12 mouse cellular contexts compared by ENCODE assay signal in genomic region chr12:3366957-3367260, GRCm38 (mm10). TPM values are rescaled to one million over a fixed set of nuclear protein-coding genes. Genes with fewer than 3 reads are reported as not detected.
DNase-seq lines count a peak whose midpoint lies in the region; ATAC-seq and TF ChIP-seq lines count a peak whose summit lies in the region.
"Had no signal": no experiment of that assay in that cellular context is flagged by ENCODE, and none has a peak within 500 bp of the region (broad histone marks: within the 10 kb centered on the region; RNA-seq: fewer than 3 reads in every experiment).

No protein-coding gene starts in this region.

- peaks cover 9% of the 10 kb centered on the region; the same call in 1 of the 2 replicates for H3K36me3 ChIP-seq in lung, embryonic 15.5 days
- H3K36me3 ChIP-seq in forebrain, embryonic 16.5 days (ENCODE audit: control insufficient read depth, insufficient read depth): peaks cover 13% of the 10 kb centered on the region; the same call in 1 of the 2 replicates
- peaks cover 30% of the 10 kb centered on the region for H3K36me3 ChIP-seq in limb, embryonic 12.5 days
- H3K36me3 ChIP-seq in neural tube, embryonic 14.5 days (ENCODE audit: control insufficient read depth, insufficient read depth, low read length): peaks cover 14% of the 10 kb centered on the region; the same call in 1 of the 2 replicates
- no peaks in the 10 kb centered on the region for H3K36me3 ChIP-seq in stomach, postnatal 0 days (ENCODE audit: control insufficient read depth, insufficient read depth, low read length)

- TF ChIP-seq EP300 in stomach, postnatal 0 days (optimal IDR thresholded peaks at IDR 0.05): no peak

- no peak overlapping the region for H3K27ac ChIP-seq in lung, embryonic 15.5 days
- H3K27ac ChIP-seq in forebrain, embryonic 16.5 days (ENCODE audit: low read length): no peak overlapping the region
- no peak overlapping the region for H3K27ac ChIP-seq in limb, embryonic 12.5 days
- H3K27ac ChIP-seq in neural tube, embryonic 14.5 days (ENCODE audit: low read depth, low read length): no peak overlapping the region
- H3K27ac ChIP-seq in stomach, postnatal 0 days (replicated peaks): no peak overlapping the region
- H3K27ac ChIP-seq: kidney, postnatal 0 days had no signal

- no peaks in the 10 kb centered on the region for H3K9me3 ChIP-seq in lung, embryonic 15.5 days
- H3K9me3 ChIP-seq in forebrain, embryonic 16.5 days (ENCODE audit: control insufficient read depth, low read length): 0 out of 2 replicates have a peak, but pooled peaks cover 5% of the 10 kb centered on the region
- 0 out of 2 replicates have a peak, but pooled peaks cover 12% of the 10 kb centered on the region for H3K9me3 ChIP-seq in limb, embryonic 12.5 days
- H3K9me3 ChIP-seq in neural tube, embryonic 14.5 days (ENCODE audit: control insufficient read depth, low read length): no peaks in the 10 kb centered on the region
- H3K9me3 ChIP-seq in stomach, postnatal 0 days (ENCODE audit: control insufficient read depth, low read length): no peaks in the 10 kb centered on the region

- H3K27me3 ChIP-seq in lung, embryonic 15.5 days: no peaks in the 10 kb centered on the region
- H3K27me3 ChIP-seq in forebrain, embryonic 16.5 days (replicated peaks; ENCODE audit: control insufficient read depth, insufficient read depth, low read length): no peaks in the 10 kb centered on the region
- no peaks in the 10 kb centered on the region for H3K27me3 ChIP-seq in limb, embryonic 12.5 days
- no peaks in the 10 kb centered on the region for H3K27me3 ChIP-seq in neural tube, embryonic 14.5 days (ENCODE audit: control insufficient read depth, insufficient read depth, low read length)
- no peaks in the 10 kb centered on the region for H3K27me3 ChIP-seq in stomach, postnatal 0 days (ENCODE audit: control insufficient read depth, insufficient read depth, low read length)

- peaks cover 49% of the 10 kb centered on the region for H3K4me1 ChIP-seq in lung, embryonic 15.5 days
- peaks cover 57% of the 10 kb centered on the region for H3K4me1 ChIP-seq in forebrain, embryonic 16.5 days (replicated peaks; ENCODE audit: control insufficient read depth, insufficient read depth, low read length)
- peaks cover 33% of the 10 kb centered on the region for H3K4me1 ChIP-seq in limb, embryonic 12.5 days (replicated peaks)
- H3K4me1 ChIP-seq in neural tube, embryonic 14.5 days (ENCODE audit: control insufficient read depth, insufficient read depth, low read length): peaks cover 57% of the 10 kb centered on the region
- H3K4me1 ChIP-seq in stomach, postnatal 0 days (replicated peaks; ENCODE audit: control insufficient read depth, insufficient read depth): 0 out of 2 replicates have a peak, but pooled peaks cover 2% of the 10 kb centered on the region

- peak overlapping the region; percentile 94; the same call in 1 of the 2 replicates for H3K4me2 ChIP-seq in lung, embryonic 15.5 days
- H3K4me2 ChIP-seq in forebrain, embryonic 16.5 days (ENCODE audit: low read length): peak overlapping the region; percentile 73
- H3K4me2 ChIP-seq in limb, embryonic 12.5 days: no peak overlapping the region
- peak overlapping the region; percentile 86 for H3K4me2 ChIP-seq in neural tube, embryonic 14.5 days (ENCODE audit: low read depth, low read length)
- H3K4me2 ChIP-seq in stomach, postnatal 0 days (replicated peaks; ENCODE audit: low read depth): no peak overlapping the region

- ATAC-seq in lung, embryonic 15.5 days (ENCODE audit: borderline replicate concordance, extremely low read depth, low FRiP score, low TSS enrichment): no peak
- no peak for ATAC-seq in forebrain, embryonic 16.5 days
- ATAC-seq in limb, embryonic 12.5 days (ENCODE audit: insufficient number of reproducible peaks, insufficient read depth, low FRiP score, low TSS enrichment, low read depth): no peak
- ATAC-seq in neural tube, embryonic 14.5 days (ENCODE audit: low read depth): no peak
- ATAC-seq in stomach, postnatal 0 days (ENCODE audit: low FRiP score, low TSS enrichment): no peak

- no peak overlapping the region for H3K4me3 ChIP-seq in lung, embryonic 15.5 days
- peak overlapping the region; percentile 83 for H3K4me3 ChIP-seq in forebrain, embryonic 16.5 days (replicated peaks; ENCODE audit: low read length)
- H3K4me3 ChIP-seq in limb, embryonic 12.5 days (replicated peaks): 0 out of 2 replicates have a peak overlapping the region, but pooled peaks have one; percentile 57
- peak overlapping the region; percentile 83 for H3K4me3 ChIP-seq in neural tube, embryonic 14.5 days (ENCODE audit: low read depth, low read length)
- no peak overlapping the region for H3K4me3 ChIP-seq in stomach, postnatal 0 days (ENCODE audit: low read depth, low read length)

- TF ChIP-seq CTCF in stomach, postnatal 0 days (IDR thresholded peaks at IDR 0.05; ENCODE audit: low read depth): no peak

- DNase-seq in lung, adult 18-20 months: no peak
- no peak for DNase-seq in stomach, postnatal 0 days (ENCODE audit: low spot score)
- no peak for DNase-seq in lung, postnatal 36 days
- no peak for DNase-seq in kidney, adult 9 months
- DNase-seq: heart, postnatal 4 days; lung, adult 2 months; right cerebral cortex, postnatal 4 days had no signal

- 95% methylated on average over 14 of the region's 14 CpGs for WGBS in lung, embryonic 15.5 days
- 99% methylated on average over 14 of the region's 14 CpGs for WGBS in forebrain, embryonic 16.5 days
- 97% methylated on average over 14 of the region's 14 CpGs for WGBS in limb, embryonic 12.5 days
- 94% methylated on average over 14 of the region's 14 CpGs for WGBS in neural tube, embryonic 14.5 days
- 95% methylated on average over 14 of the region's 14 CpGs for WGBS in stomach, postnatal 0 days

- no peak overlapping the region for H3K9ac ChIP-seq in lung, embryonic 15.5 days
- H3K9ac ChIP-seq in forebrain, embryonic 16.5 days (replicated peaks; ENCODE audit: low read depth, low read length): no peak overlapping the region
- no peak overlapping the region for H3K9ac ChIP-seq in limb, embryonic 12.5 days (replicated peaks)
- H3K9ac ChIP-seq in neural tube, embryonic 14.5 days (replicated peaks; ENCODE audit: low read depth, low read length): no peak overlapping the region
- H3K9ac ChIP-seq in stomach, postnatal 0 days (ENCODE audit: low read length): no peak overlapping the region

RNA-seq across cellular contexts. Expression of gene Kif3c, which starts 2.0 kb away (rescaled TPM):
- polyA plus RNA-seq in lung, embryonic 15.5 days (2015; fragmentation: Nextera tagmentation; extraction: Ambion mirVana): 11.8 and 12.0 TPM in 2 replicates
- 118 and 122 TPM in 2 replicates for polyA plus RNA-seq in forebrain, embryonic 16.5 days (2015; fragmentation: Nextera tagmentation; extraction: Ambion mirVana)
- 19.3 and 21.6 TPM in 2 replicates for polyA plus RNA-seq in limb, embryonic 12.5 days (2016; fragmentation: Nextera tagmentation; extraction: Ambion mirVana)
- polyA plus RNA-seq in neural tube, embryonic 14.5 days (2014; fragmentation: Nextera tagmentation; extraction: Ambion mirVana): 66.9 and 84.4 TPM in 2 replicates
- 2.5 TPM in 2 replicates for polyA plus RNA-seq in stomach, postnatal 0 days (2015; fragmentation: Nextera tagmentation; extraction: Ambion mirVana)

RNA-seq across cellular contexts. Expression of gene Rab10, which starts 57.1 kb away (rescaled TPM):
- polyA plus RNA-seq in lung, embryonic 15.5 days (2015; fragmentation: Nextera tagmentation; extraction: Ambion mirVana): 75.7 and 81.3 TPM in 2 replicates
- polyA plus RNA-seq in forebrain, embryonic 16.5 days (2015; fragmentation: Nextera tagmentation; extraction: Ambion mirVana): 135 and 155 TPM in 2 replicates
- polyA plus RNA-seq in limb, embryonic 12.5 days (2016; fragmentation: Nextera tagmentation; extraction: Ambion mirVana): 95.7 and 103 TPM in 2 replicates
- 157 and 179 TPM in 2 replicates for polyA plus RNA-seq in neural tube, embryonic 14.5 days (2014; fragmentation: Nextera tagmentation; extraction: Ambion mirVana)
- 83.9 and 91.2 TPM in 2 replicates for polyA plus RNA-seq in stomach, postnatal 0 days (2015; fragmentation: Nextera tagmentation; extraction: Ambion mirVana)

RNA-seq across cellular contexts. Expression of gene Asxl2, which starts 59.7 kb away (rescaled TPM):
- 16.6 and 16.9 TPM in 2 replicates for polyA plus RNA-seq in lung, embryonic 15.5 days (2015; fragmentation: Nextera tagmentation; extraction: Ambion mirVana)
- polyA plus RNA-seq in forebrain, embryonic 16.5 days (2015; fragmentation: Nextera tagmentation; extraction: Ambion mirVana): 13.2 and 15.7 TPM in 2 replicates
- 19.4 and 20.6 TPM in 2 replicates for polyA plus RNA-seq in limb, embryonic 12.5 days (2016; fragmentation: Nextera tagmentation; extraction: Ambion mirVana)
- 14.7 and 15.3 TPM in 2 replicates for polyA plus RNA-seq in neural tube, embryonic 14.5 days (2014; fragmentation: Nextera tagmentation; extraction: Ambion mirVana)
- 6.9 and 8.0 TPM in 2 replicates for polyA plus RNA-seq in stomach, postnatal 0 days (2015; fragmentation: Nextera tagmentation; extraction: Ambion mirVana)

Comparison
In these comparisons a context has a peak if more than half of its experiments do, and no peak if none do; other contexts are left out.
1. H3K4me2 ChIP-seq: peak in lung, embryonic 15.5 days (single experiment), forebrain, embryonic 16.5 days (single experiment) and neural tube, embryonic 14.5 days (single experiment); none in limb, embryonic 12.5 days (single experiment) and stomach, postnatal 0 days (single experiment).
2. H3K4me3 ChIP-seq: peak in forebrain, embryonic 16.5 days (single experiment), limb, embryonic 12.5 days (single experiment) and neural tube, embryonic 14.5 days (single experiment); none in lung, embryonic 15.5 days (single experiment) and stomach, postnatal 0 days (single experiment).